Mouse (Mus musculus) ES-E14 (cell line): ENCODE measurements around the gene C1rl. TPM values are rescaled to one million over a fixed set of nuclear protein-coding genes. Genes with fewer than 3 reads are reported as not detected.
"Not testable (repeated sequence)": the region's sequence is repeated elsewhere in the genome, so short reads cannot be mapped to it uniquely, and the experiment has no call there.

Source experiments
- DNase-seq: peaks from one replicate; pipeline ENCODE4 v3.0.0-alpha.2; 2013; ENCODE audit warnings: low read depth, low spot score
- H3K27ac ChIP-seq: 2 replicates; pipeline ENCODE4 v1.5.1; 2012; ENCODE audit warnings: low read depth, mild to moderate bottlenecking, low read length, moderate library complexity, mixed read lengths; ENCODE audit not compliant: poor library complexity, insufficient read depth, severe bottlenecking
- H3K36me3 ChIP-seq: 2 replicates; pipeline ENCODE4 v1.6.1; 2012; ENCODE audit warnings: mild to moderate bottlenecking, low read length, moderate library complexity, mixed read lengths; ENCODE audit not compliant: control insufficient read depth, poor library complexity, insufficient read depth, severe bottlenecking
- H3K4me1 ChIP-seq, 2 experiments: fragments of 150-350 bp in 1 of 2; sonication (generic) in 1 of 2; 2 replicates each; pipeline ENCODE4 v1.6.1; 2012; ENCODE audit warnings: low read length in 2 of 2, mild to moderate bottlenecking in 1 of 2, mixed read lengths in 1 of 2; ENCODE audit not compliant: control insufficient read depth in 2 of 2, insufficient read depth in 2 of 2, poor library complexity in 1 of 2
- H3K4me3 ChIP-seq, 2 experiments: fragments of 150-350 bp in 1 of 2; sonication (generic) in 1 of 2; 2 replicates each; pipeline ENCODE4 v1.5.1; 2012; ENCODE audit warnings: low read length in 2 of 2, low read depth in 1 of 2, mild to moderate bottlenecking in 1 of 2, mixed read lengths in 1 of 2; ENCODE audit not compliant: insufficient read depth in 1 of 2, poor library complexity in 1 of 2, severe bottlenecking in 1 of 2
- H3K9ac ChIP-seq: 2 replicates; pipeline ENCODE4 v1.6.1; 2012; ENCODE audit warnings: low read depth, mild to moderate bottlenecking, low read length, mixed read lengths; ENCODE audit not compliant: poor library complexity, insufficient read depth, severe bottlenecking
- H3K9me3 ChIP-seq: fragments of 150-350 bp; sonication (generic); 2 replicates; pipeline ENCODE4 v1.6.1; 2012; ENCODE audit warnings: low read depth, mild to moderate bottlenecking, low read length; ENCODE audit not compliant: control insufficient read depth, insufficient read depth
- CHD2 ChIP-seq: IDR thresholded peaks from 2 replicates; pipeline ENCODE4 v1.6.1; 2014; ENCODE audit warnings: mild to moderate bottlenecking, low read depth, low read length, inconsistent platforms
- HCFC1 ChIP-seq: IDR thresholded peaks from 2 replicates; pipeline ENCODE4 v1.6.1; 2012; ENCODE audit warnings: low read length, inconsistent platforms, borderline replicate concordance; ENCODE audit not compliant: insufficient read depth
- MAFK ChIP-seq: IDR thresholded peaks from 2 replicates; pipeline ENCODE4 v1.6.1; 2014; ENCODE audit warnings: mild to moderate bottlenecking, low read depth, low read length, inconsistent platforms; ENCODE audit not compliant: insufficient read depth
- ZC3H11A ChIP-seq: IDR thresholded peaks from 2 replicates; pipeline ENCODE4 v1.6.1; 2012; ENCODE audit warnings: low read depth, mild to moderate bottlenecking, inconsistent platforms, low read length, borderline replicate concordance
- ZNF384 ChIP-seq: IDR thresholded peaks from 2 replicates; pipeline ENCODE4 v1.6.1; 2012; ENCODE audit warnings: low read depth, low read length, inconsistent platforms
- in situ Hi-C, 2 experiments: fragments of 600-800 bp; cut with MboI; formaldehyde crosslinking; loops; one replicate each; pipeline ENCODE4 v1.15.1; 2025; ENCODE audit warnings: low sequenced_read_pairs in 2 of 2, inconsistent platforms in 1 of 2; ENCODE audit not compliant: unreplicated experiment in 2 of 2
- total RNA-seq: library from RNA; depleted of rRNA; stranded (reverse); fragments of 300-350 nt; gene quantifications from 2 replicates; pipeline ENCODE4 v1.2.3, GENCODE M21; 2012

The C1rl gene
- total RNA-seq, 1 experiment = 1.0 TPM

DNA sequence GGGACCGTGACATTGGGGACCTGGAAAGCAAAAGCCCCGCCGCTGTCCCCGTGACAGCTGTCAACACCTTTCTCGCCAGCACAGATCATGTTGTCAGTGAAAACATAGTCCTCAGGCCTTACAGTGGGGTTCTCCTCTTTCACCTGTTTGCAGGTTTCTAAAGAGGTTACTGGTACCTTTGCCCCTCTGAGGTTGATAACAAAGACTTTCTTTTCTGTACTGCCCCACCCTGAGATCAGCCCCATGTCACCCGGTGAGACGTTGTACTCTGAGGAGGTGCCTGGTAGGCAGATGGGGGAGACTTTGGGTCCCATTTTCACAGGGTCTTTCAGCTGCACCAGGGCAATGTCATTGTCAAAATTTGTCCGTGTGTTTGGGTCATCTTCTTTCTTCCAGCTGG is 38.2 kb downstream of the C1rl start:
- no peak for TF ChIP-seq CHD2
- TF ChIP-seq ZC3H11A = no peak
- TF ChIP-seq HCFC1 = no peak
- TF ChIP-seq MAFK = no peak
- no peak for TF ChIP-seq ZNF384
- no peak overlapping the region for H3K4me3 ChIP-seq
- no peak overlapping the region for H3K27ac ChIP-seq
- DNase-seq = no peak
- in situ Hi-C loops = no loop called here
- no peaks in the 10 kb centered on the region for H3K36me3 ChIP-seq
- no peaks in the 10 kb centered on the region for H3K4me1 ChIP-seq
- no peak overlapping the region for H3K9ac ChIP-seq
- no peaks in the 10 kb centered on the region for H3K9me3 ChIP-seq

DNA sequence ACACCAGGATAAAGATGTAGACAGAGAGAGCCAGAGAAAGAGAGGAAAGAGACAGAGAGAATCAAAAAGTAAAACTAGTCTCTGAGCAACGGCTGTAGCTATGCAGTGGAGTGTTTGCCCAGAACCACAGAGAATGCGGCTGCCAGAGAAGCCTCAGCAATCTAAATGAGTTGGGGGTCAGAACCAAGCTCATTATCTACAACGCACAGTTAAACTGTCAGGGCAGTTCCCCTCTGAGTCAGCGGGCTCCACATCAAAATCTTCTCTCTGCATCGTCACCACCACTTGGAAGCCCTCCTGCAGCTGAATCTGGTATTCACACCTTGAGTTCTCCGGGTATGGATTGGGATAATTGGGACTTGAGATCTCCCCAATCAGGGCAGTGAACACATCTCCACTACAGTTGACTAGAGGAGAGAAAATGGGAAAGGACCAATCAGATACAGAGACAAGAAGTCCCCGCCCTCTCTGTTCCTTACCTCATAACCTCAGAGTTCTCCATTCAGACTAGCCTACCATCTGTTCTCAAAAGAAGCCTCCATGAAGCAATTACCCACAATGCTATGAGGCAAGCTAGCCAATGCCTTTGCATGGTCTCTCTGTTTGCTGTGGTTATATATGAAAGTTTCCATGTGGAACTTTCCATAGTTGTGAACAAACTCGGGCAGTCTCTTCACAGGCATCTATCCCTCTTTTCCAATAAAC is 43.4 kb downstream of the C1rl start:
- H3K4me1 ChIP-seq, H3K9me3 ChIP-seq, DNase-seq, H3K36me3 ChIP-seq, in situ Hi-C loops, H3K4me3 ChIP-seq, H3K9ac ChIP-seq, H3K27ac ChIP-seq: not testable (repeated sequence)

GRCm38 (mm10) chr6:124541176-124541575 is 48.3 kb downstream of the C1rl start:
- H3K36me3 ChIP-seq, H3K9ac ChIP-seq, H3K9me3 ChIP-seq, in situ Hi-C loops, H3K4me3 ChIP-seq, H3K4me1 ChIP-seq, H3K27ac ChIP-seq, DNase-seq: not testable (repeated sequence)

GRCm38 (mm10) chr6:124542284-124542683 is 49.4 kb downstream of the C1rl start, which contains the start of gene C1s1:
C1s1 (minus strand) TSS chr6:124542359.
- in situ Hi-C loops, H3K9ac ChIP-seq, H3K27ac ChIP-seq, H3K9me3 ChIP-seq, H3K4me3 ChIP-seq, H3K36me3 ChIP-seq, H3K4me1 ChIP-seq: not testable (repeated sequence)
- DNase-seq = peak; percentile 51

DNA sequence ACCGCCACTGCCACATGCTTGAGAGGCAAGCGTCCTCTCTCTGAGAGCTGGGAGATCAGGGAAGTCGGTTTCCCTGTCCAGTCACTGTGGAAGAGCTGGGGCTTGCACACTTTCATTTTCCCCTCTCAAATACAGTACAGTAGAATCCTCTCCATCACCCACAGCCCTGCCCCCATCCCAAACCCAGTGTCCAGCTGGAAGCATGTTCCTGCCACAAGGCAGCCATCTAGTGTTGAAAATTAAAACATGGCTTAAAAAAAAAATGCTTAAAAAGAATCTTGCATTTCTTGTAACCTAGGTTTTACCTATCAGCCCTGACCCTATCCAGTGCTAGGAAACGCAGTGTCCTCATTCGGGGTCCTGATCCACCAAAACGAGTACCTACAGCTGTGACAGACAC is 51.6 kb downstream of the C1rl start:
- peaks cover 0 to 2% of the 10 kb centered on the region in 2 experiments; a peak in 1 of 4 replicates for H3K4me1 ChIP-seq
- no peak overlapping the region for H3K4me3 ChIP-seq
- H3K36me3 ChIP-seq = no peaks in the 10 kb centered on the region
- no peak overlapping the region for H3K9ac ChIP-seq
- no peak for DNase-seq
- in situ Hi-C loops = no loop called here
- no peaks in the 10 kb centered on the region for H3K9me3 ChIP-seq
- TF ChIP-seq MAFK (no peak), ZC3H11A (no peak), HCFC1 (no peak), CHD2 (no peak), ZNF384 (no peak)
- no peak overlapping the region for H3K27ac ChIP-seq
